Mouse (Mus musculus): Measurements from ENCODE around the gene Elmod2. TPM values are rescaled to one million over a fixed set of nuclear protein-coding genes. Genes with fewer than 3 reads are reported as not detected.
"Not testable (repeated sequence)": the region's sequence is repeated elsewhere in the genome, so short reads cannot be mapped to it uniquely, and the experiment has no call there.

Elmod2 gene
- 1 to 10 TPM; 5.9 to 8.0 TPM for total RNA-seq (2021)
- long read RNA-seq, experiment 1, full-length matches to known transcripts: 2 of 3 reads
- long read RNA-seq, experiment 1, partial matches to known transcripts: 0 of 3 reads
- long read RNA-seq, experiment 1, other reads (novel, unspliced or antisense): 1 of 3 reads
- long read RNA-seq, experiment 2, full-length matches to known transcripts: 1 of 1 reads
- long read RNA-seq, experiment 2, partial matches to known transcripts: 0 of 1 reads
- long read RNA-seq, experiment 2, other reads (novel, unspliced or antisense): 0 of 1 reads

GRCm38 (mm10) chr8:83331899-83332697 lies at the start of gene Elmod2:
Gene Elmod2, minus strand, starts transcription at chr8:83332486.
- peak; percentile 97 for DNase-seq

GRCm38 (mm10) chr8:83381016-83381415 lies 48.7 kb upstream of the Elmod2 start:
- no peak for DNase-seq

- no peak for DNase-seq
Measured at GRCm38 (mm10) chr8:83380141-83380540, 47.9 kb upstream of the Elmod2 start.

GRCm38 (mm10) chr8:83377231-83377630 lies 44.9 kb upstream of the Elmod2 start:
- DNase-seq: no peak

GRCm38 (mm10) chr8:83363156-83363769 lies 31.0 kb upstream of the Elmod2 start:
- peak; percentile 31 for DNase-seq

GRCm38 (mm10) chr8:83351315-83351714 lies 19.0 kb upstream of the Elmod2 start:
- no peak for DNase-seq

GRCm38 (mm10) chr8:83348263-83348662 lies 16.0 kb upstream of the Elmod2 start, which contains the start of gene Mgat4d:
Gene Mgat4d, plus strand, starts transcription at chr8:83348471.
- DNase-seq: no peak

GRCm38 (mm10) chr8:83342693-83343092 lies 10.4 kb upstream of the Elmod2 start:
- DNase-seq: no peak

- DNase-seq: no peak
Measured at GRCm38 (mm10) chr8:83342076-83342475, 9.8 kb upstream of the Elmod2 start.

- no peak for DNase-seq
Measured at GRCm38 (mm10) chr8:83332864-83333263, 578 bp upstream of the Elmod2 start.

GRCm38 (mm10) chr8:83331567-83331898 lies 753 bp downstream of the Elmod2 start:
- DNase-seq: no peak

- DNase-seq: no peak
Measured at GRCm38 (mm10) chr8:83327889-83328288, 4.4 kb downstream of the Elmod2 start.

GRCm38 (mm10) chr8:83323056-83323455 lies 9.2 kb downstream of the Elmod2 start:
- no peak for DNase-seq

- DNase-seq: no peak
Measured at GRCm38 (mm10) chr8:83322374-83322773, 9.9 kb downstream of the Elmod2 start.

GRCm38 (mm10) chr8:83320543-83320942 lies 11.7 kb downstream of the Elmod2 start:
- no peak for DNase-seq

- DNase-seq: no peak
Measured at GRCm38 (mm10) chr8:83315691-83316090, 16.6 kb downstream of the Elmod2 start.

- not testable (repeated sequence) for DNase-seq
Measured at GRCm38 (mm10) chr8:83315084-83315483, 17.2 kb downstream of the Elmod2 start.

- no peak for DNase-seq
Measured at GRCm38 (mm10) chr8:83309836-83310235, 22.4 kb downstream of the Elmod2 start.

- DNase-seq: no peak
Measured at GRCm38 (mm10) chr8:83304946-83305345, 27.3 kb downstream of the Elmod2 start.

- DNase-seq: no peak
Measured at GRCm38 (mm10) chr8:83300135-83300534, 32.2 kb downstream of the Elmod2 start.

GRCm38 (mm10) chr8:83297375-83297774 lies 34.9 kb downstream of the Elmod2 start:
- DNase-seq: no peak

GRCm38 (mm10) chr8:83290176-83290575 lies 42.1 kb downstream of the Elmod2 start, which contains the start of gene Ucp1:
Gene Ucp1, plus strand, starts transcription at chr8:83290352.
- DNase-seq: no peak

- no peak for DNase-seq
Measured at GRCm38 (mm10) chr8:83285391-83285790, 46.9 kb downstream of the Elmod2 start.
